Mouse (Mus musculus) spleen, adult 2 months (tissue): ENCODE data around the gene Exoc2. TPM values are rescaled to one million over a fixed set of nuclear protein-coding genes. Genes with fewer than 3 reads are reported as not detected.

Experiments
- DNase-seq, 2 experiments: peaks; one replicate each; pipeline versions ENCODE4 v3.0.0 to v3.0.0-alpha.2; 2012 to 2021; ENCODE audit warnings: low spot score in 2 of 2, low read depth in 1 of 2
- H3K27ac ChIP-seq: fragments of 200-500 bp; 2 replicates; pipeline ENCODE4 v1.5.1; 2012; ENCODE audit warnings: low read length, inconsistent platforms; ENCODE audit not compliant: insufficient read depth
- H3K27me3 ChIP-seq: fragments of 200-500 bp; 2 replicates; pipeline ENCODE4 v1.6.1; 2012; ENCODE audit warnings: mild to moderate bottlenecking, moderate library complexity, low read length, inconsistent platforms; ENCODE audit not compliant: control insufficient read depth, insufficient read depth
- H3K36me3 ChIP-seq: fragments of 200-500 bp; 2 replicates; pipeline ENCODE4 v1.6.1; 2012; ENCODE audit warnings: mild to moderate bottlenecking, low read length, inconsistent platforms; ENCODE audit not compliant: control insufficient read depth, insufficient read depth
- H3K4me1 ChIP-seq: fragments of 200-500 bp; 2 replicates; pipeline ENCODE4 v1.6.1; 2011; ENCODE audit warnings: inconsistent platforms; ENCODE audit not compliant: control insufficient read depth, insufficient read depth, insufficient read length
- H3K4me3 ChIP-seq: fragments of 200-500 bp; 2 replicates; pipeline ENCODE4 v1.5.1; 2011; ENCODE audit warnings: mild to moderate bottlenecking, inconsistent platforms; ENCODE audit not compliant: insufficient read depth, insufficient read length; ENCODE audit errors: extremely low read depth
- CTCF ChIP-seq: fragments of 200-500 bp; IDR thresholded peaks from 2 replicates; pipeline ENCODE4 v1.5.1; 2011; ENCODE audit warnings: mild to moderate bottlenecking, inconsistent platforms; ENCODE audit not compliant: insufficient read depth, insufficient read length, insufficient replicate concordance; ENCODE audit errors: extremely low read depth
- POLR2A ChIP-seq: fragments of 200-500 bp; IDR thresholded peaks from 2 replicates; pipeline ENCODE4 v1.6.1; 2011; ENCODE audit warnings: low read depth, low read length, inconsistent platforms
- WGBS: fragments of 180-500 bp; shearing (Covaris S2); methylation state at CpG from one replicate; pipeline ENCODE4 v1.1.7; 2018; 5-methylcytosine and 5-hydroxymethylcytosine counted together
- polyA plus RNA-seq: library from polyadenylated mRNA; depleted of rRNA; stranded (reverse); fragments of >200 nt; gene quantifications from 2 replicates; pipeline ENCODE4 v1.2.3, GENCODE M21; 2012

Gene Exoc2
- polyA plus RNA-seq, 1 experiment, result 8.1 TPM

GRCm38 (mm10) chr13:30875825-30876224 lies 98.1 kb downstream of the Exoc2 start:
- no peak overlapping the region for H3K27ac ChIP-seq
- no peaks in the 10 kb centered on the region for H3K27me3 ChIP-seq
- H3K4me3 ChIP-seq, result no peak overlapping the region
- H3K4me1 ChIP-seq, result no peaks in the 10 kb centered on the region
- no peak for DNase-seq
- TF ChIP-seq POLR2A, result no peak
- TF ChIP-seq CTCF, result no peak
- peaks cover 28% of the 10 kb centered on the region for H3K36me3 ChIP-seq
- WGBS, result 76% methylated on average over 3 of the region's 3 CpGs

- no peak for DNase-seq
- H3K27me3 ChIP-seq, result no peaks in the 10 kb centered on the region
- peaks cover 28% of the 10 kb centered on the region for H3K36me3 ChIP-seq
- no peak overlapping the region for H3K27ac ChIP-seq
- WGBS, result 87% methylated on average over 1 of the region's 1 CpGs
- TF ChIP-seq POLR2A, result no peak
- TF ChIP-seq CTCF, result no peak
- H3K4me3 ChIP-seq, result no peak overlapping the region
- no peaks in the 10 kb centered on the region for H3K4me1 ChIP-seq
These were observed 100.4 kb downstream of the Exoc2 start for GRCm38 (mm10) chr13:30873472-30873871.

GRCm38 (mm10) chr13:30865486-30865885 lies 108.4 kb downstream of the Exoc2 start:
- Histone ChIP-seq H3K27me3 (no peaks in the 10 kb centered on the region), H3K27ac (no peak overlapping the region), H3K4me3 (no peak overlapping the region), H3K4me1 (no peaks in the 10 kb centered on the region), H3K36me3 (peaks cover 21% of the 10 kb centered on the region)
- TF ChIP-seq CTCF (no peak), POLR2A (no peak)
- no peak for DNase-seq

GRCm38 (mm10) chr13:30864042-30864441 lies 109.9 kb downstream of the Exoc2 start:
- no peak for DNase-seq
- WGBS, result 95% methylated on average over 3 of the region's 3 CpGs
- Histone ChIP-seq H3K27me3 (no peaks in the 10 kb centered on the region), H3K4me1 (no peaks in the 10 kb centered on the region), H3K36me3 (peaks cover 18% of the 10 kb centered on the region), H3K27ac (no peak overlapping the region), H3K4me3 (no peak overlapping the region)
- no peak for TF ChIP-seq CTCF
- no peak for TF ChIP-seq POLR2A

GRCm38 (mm10) chr13:30858421-30858820 lies 115.5 kb downstream of the Exoc2 start:
- no peaks in the 10 kb centered on the region for H3K27me3 ChIP-seq
- no peak for DNase-seq
- no peak overlapping the region for H3K27ac ChIP-seq
- 94% methylated on average over 3 of the region's 3 CpGs for WGBS
- no peak for TF ChIP-seq CTCF
- no peak overlapping the region for H3K4me3 ChIP-seq
- H3K4me1 ChIP-seq, result no peaks in the 10 kb centered on the region
- peaks cover 16% of the 10 kb centered on the region for H3K36me3 ChIP-seq

GRCm38 (mm10) chr13:30850736-30851135 lies 123.2 kb downstream of the Exoc2 start:
- 82% methylated on average over 2 of the region's 2 CpGs for WGBS
- no peak overlapping the region for H3K4me3 ChIP-seq
- no peaks in the 10 kb centered on the region for H3K27me3 ChIP-seq
- TF ChIP-seq POLR2A (no peak), CTCF (no peak)
- no peaks in the 10 kb centered on the region for H3K4me1 ChIP-seq
- no peak for DNase-seq
- H3K27ac ChIP-seq, result no peak overlapping the region
- peaks cover 4% of the 10 kb centered on the region for H3K36me3 ChIP-seq

- no peak overlapping the region for H3K27ac ChIP-seq
- WGBS, result 89% methylated on average over 1 of the region's 1 CpGs
- peaks cover 1% of the 10 kb centered on the region; the same call in 1 of the 2 replicates for H3K36me3 ChIP-seq
- no peak for DNase-seq
- H3K4me1 ChIP-seq, result no peaks in the 10 kb centered on the region
- H3K4me3 ChIP-seq, result no peak overlapping the region
- H3K27me3 ChIP-seq, result no peaks in the 10 kb centered on the region
- no peak for TF ChIP-seq POLR2A
- TF ChIP-seq CTCF, result no peak
These were observed 125.9 kb downstream of the Exoc2 start for GRCm38 (mm10) chr13:30848001-30848400.
